Mouse (Mus musculus): ENCODE results near the gene Hcar1.

Hcar1 gene

DNA sequence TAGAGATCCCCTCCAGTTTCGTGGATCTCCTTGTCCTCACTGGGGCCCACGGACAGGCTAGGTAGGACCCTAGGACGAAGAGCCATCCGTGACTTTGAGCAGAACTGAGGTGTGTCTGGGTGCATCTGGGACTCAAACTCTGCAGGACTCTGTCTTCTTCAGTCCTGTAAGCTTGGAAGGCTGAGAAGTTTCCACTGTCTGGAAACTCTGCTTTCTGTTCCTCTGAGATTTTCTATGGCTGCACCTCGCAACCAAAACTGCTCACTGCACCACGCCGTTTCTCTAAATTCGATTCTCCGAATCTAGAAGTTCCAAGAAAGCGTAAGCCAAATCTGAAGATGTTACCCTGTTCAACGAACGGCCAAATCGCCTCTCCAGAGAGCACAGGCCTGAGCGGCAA is 15.9 kb downstream of the Hcar1 start:
- no peak for DNase-seq (ENCODE audit: low spot score)

DNA sequence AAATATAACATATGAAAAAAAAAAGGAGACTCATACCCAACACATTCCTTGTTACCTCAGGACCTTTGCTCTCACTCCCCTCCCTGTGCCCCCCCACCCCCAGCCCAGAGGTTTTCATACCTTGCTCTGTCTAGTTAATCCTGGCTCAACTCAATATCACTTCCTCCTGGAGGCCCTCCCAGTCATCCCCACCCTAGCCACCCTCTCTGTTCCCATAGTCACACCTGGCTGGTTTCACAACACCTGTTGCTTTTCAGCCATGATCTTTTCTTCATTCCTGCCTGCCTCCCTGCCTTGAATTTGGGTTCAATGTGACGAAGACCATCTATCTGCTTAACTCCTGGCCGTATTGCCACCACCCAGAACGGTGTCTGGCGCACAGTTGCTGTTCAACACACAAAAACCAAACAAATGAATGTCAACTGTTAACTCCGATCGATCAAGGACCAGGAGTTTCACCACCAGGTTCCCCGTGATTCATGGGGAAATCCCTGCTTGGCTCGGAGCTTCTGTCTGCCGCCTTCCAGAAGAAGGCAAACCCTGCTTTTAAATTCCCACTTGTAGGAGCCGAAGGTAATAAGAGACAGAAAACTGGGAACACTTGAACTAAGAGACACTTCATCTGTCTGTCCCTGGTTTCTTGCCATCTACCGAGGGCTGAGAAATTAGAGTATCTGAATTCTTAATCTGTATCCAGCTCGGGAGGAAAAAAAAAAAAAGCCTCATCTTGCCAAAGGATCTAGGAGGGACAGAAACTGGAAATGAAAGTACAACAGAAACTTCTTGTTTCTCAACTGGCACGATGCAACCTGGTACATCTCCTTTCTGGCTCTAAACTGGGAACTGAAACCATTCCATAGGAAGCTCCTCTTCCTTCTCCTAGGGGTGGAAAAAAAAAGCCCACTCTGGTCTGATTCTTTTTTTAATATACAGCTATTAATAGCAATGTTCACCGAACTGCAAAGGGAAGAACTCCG is 17.2 kb downstream of the Hcar1 start:
- DNase-seq (ENCODE audit: low spot score) = no peak

DNA sequence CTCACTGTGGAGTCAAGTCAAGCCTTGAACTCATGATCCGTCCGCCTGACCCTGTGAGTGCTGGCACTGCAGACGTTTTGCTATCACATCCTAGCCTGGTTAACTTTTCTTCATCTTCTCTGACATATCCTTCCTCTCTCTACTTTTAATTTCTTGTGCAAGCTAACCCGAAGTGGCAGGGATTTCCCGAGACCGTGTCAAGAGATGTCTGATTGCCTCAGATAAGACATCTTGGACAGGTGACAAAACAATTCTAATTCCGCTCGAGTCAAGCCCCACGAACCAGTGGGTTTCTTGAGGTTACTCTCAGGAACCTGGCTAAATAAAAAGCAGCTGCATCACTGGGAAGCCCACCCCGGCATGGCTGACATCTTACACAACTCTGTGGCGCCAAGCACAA is 21.0 kb downstream of the Hcar1 start:
- DNase-seq (ENCODE audit: low spot score) = no peak

DNA sequence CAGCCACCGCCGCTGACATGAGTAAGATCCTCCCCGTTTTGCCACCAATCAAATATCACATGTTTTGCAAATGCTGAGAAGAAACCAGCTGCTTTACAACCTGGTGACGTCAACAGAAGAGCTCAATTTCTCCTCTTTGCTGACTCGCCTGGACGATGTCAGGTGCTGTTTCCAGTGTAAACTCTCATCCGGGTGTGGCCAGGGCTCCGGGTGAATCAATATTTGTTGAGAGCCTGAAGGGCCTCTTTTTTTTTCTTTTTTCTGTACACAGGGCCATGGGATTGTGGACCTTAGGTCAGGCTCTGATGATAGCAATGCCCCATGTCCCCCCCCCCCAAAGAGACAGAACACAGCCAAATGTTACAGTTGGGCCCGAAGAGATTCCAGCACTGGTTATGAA is 25.3 kb downstream of the Hcar1 start:
- DNase-seq (ENCODE audit: low spot score) = no peak

DNA sequence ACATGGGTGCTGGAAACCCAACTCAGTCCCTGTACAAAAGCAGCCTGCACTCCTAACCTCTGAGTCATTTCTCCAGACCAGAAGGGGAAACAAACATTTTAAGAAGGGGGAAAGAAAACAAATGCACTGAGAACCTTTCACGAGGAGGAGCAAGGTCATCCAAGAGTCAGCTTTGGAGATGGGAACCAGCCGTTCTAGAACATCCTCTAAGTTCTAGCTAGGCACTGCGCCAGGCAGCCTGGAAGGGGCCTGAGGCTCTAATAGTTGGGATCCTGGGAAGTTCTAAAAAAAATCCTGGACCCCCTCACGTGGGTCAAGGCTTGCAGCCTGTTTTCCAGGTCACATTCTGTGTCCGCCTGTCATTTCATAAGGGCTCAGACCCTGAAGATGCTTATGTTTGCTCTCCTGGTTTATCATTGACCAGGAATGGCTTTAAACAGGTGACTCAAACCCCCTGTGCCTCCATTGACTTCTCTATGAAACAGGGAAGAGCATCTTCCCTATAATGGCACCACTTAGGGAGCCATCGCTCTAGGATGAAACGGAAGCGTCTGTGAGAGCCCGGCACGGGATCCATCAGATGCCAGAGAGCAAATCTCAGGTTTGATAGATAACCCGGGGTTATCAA is 25.8 kb downstream of the Hcar1 start:
- DNase-seq (ENCODE audit: low spot score) = no peak

DNA sequence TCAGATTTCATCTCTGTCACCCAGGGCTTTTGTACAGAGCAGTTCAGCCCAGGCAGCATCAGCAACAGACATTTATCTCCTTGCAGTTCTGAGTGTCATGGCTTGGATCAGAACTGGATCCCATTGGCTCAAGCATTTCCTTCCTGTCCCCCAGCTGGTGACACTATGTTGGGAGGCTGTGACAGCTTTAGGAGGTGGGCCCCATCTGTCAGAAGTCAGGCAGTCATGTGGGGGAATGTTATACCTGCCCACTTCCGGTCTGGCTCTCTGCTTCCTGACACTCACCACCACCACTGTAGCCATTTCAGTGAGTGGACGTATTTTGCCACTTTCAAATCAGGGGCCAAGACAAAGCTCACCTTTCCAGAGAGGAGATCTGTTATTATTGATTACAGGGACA is 28.4 kb downstream of the Hcar1 start:
- no peak for DNase-seq (ENCODE audit: low spot score)

DNA sequence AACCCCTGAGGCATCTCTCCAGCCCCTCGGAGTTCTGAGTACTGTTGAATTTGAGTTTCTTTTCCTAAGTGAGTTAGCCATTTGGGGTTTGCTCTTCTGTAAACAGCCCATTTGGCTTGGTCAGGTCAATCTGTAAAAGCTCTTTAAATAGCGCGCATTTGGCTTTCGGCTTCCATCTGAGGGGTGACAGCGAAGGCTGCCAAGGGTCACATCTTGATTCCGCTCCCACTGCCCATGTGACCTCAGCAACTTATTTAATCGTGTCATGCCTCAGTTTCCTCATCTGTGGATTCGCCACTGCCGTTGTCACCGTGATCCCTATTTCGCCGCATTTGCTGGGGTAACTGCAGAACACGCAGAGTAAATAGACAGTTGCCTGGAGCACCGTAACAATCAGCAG is 35.5 kb downstream of the Hcar1 start:
- DNase-seq (ENCODE audit: low spot score) = no peak

DNA sequence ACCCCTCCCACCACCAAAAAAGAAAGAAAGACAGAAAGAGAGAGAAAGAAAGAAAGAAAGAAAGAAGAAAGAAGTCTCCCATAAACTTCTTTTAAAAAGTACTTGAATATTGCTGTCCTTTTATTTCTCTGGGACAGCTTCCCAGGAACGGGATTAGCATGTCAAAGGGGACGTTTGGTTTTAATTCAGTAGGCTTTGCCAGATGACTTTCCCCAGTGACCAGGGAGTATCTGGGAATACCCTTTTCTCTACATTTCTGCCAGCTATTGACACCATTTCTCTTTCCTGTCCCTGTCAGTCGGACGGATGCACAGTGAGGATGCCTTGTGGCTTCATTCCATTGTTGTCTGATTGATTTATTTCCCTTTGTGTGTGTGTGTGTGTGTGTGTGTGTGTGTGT is 36.0 kb downstream of the Hcar1 start:
- DNase-seq (ENCODE audit: low spot score) = no peak

DNA sequence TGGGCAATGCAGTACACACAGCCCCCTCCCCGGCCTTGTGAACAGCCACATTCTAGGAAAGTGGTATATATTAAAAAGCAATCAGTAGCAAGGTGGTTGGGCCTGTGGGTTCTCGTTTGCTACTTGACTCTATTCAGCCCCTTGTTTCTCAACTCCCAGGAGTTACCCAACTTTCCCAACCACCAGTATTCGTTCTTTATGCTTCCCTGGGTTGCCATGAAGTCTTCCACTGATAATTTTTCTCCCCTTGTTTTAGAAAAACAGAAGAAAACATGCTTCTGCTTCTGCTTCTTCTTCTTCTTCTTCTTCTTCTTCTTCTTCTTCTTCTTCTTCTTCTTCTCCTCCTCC is 36.9 kb downstream of the Hcar1 start:
- DNase-seq (ENCODE audit: low spot score) = no peak

DNA sequence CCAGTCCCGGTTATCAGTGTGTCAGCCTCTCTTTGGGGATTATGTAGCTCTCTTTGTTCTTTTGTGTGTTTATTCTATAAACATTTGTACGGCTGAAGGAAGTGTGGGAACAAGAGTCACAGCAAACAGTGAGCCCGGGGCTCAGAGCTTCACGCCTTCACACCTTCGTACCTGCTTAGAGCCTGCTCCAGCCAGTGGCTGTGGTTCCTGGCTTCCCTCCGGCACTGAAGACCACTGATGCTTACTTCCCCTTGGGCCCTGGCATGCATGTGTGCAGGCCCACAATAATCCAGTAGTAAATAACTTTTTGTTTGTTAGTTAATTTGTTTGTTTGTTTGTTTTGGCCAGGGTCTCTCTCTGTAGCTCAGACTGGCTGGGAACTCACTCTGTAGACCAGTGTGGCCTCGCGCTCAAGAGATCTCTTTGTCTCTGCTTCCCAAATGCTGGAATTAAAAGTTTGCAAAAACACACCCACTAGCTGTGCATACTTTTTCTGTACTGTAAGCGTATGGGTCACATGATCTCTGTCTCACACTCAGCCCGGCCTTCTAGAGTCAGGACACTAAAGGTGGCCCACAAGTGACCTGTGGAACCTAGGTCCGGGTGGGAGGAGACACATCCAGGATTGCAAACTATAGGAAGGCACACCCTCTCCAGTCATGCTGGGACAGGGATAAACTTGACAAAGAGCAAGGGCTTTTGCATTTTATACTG is 37.4 kb downstream of the Hcar1 start:
- DNase-seq (ENCODE audit: low spot score) = no peak

DNA sequence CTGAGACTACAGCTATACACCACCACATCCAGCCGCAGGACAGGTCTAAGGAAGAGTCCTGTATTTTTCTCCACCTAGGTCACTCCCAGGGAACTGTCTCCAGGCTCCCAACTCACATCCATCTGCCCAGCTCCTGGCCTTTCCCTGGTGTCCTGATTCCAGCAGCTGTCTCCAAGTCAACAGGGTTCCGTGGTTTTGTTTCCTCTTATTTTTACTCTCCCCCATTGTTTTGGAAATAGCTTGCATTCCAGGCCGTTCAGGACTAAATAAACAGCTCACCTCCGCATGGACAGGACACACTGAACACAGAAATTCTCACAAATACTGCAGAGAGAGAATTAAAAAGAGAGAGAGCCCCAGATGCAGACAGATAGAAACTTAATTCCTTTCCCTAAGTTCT is 42.4 kb downstream of the Hcar1 start:
- no peak for DNase-seq (ENCODE audit: low spot score)

DNA sequence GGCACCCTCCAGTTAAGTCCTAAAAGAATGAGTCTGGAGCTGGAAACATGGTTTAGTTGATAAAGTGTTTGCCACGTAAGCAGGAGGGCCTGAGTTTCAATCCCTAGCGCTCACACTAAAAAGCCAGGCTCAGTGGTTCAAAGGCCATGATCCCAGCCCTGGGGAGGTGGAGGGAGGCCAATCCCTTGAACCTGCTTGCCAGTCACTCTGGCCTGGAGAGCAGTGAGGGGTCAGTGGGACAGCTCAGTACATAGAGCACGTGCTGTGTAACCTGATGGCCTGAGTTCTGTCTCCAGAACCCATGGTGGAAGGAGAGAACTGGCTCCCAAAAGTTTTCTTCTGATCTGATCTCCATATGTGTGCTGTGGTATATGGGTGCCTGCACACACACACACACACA is 45.0 kb downstream of the Hcar1 start:
- DNase-seq (ENCODE audit: low spot score) = no peak

DNA sequence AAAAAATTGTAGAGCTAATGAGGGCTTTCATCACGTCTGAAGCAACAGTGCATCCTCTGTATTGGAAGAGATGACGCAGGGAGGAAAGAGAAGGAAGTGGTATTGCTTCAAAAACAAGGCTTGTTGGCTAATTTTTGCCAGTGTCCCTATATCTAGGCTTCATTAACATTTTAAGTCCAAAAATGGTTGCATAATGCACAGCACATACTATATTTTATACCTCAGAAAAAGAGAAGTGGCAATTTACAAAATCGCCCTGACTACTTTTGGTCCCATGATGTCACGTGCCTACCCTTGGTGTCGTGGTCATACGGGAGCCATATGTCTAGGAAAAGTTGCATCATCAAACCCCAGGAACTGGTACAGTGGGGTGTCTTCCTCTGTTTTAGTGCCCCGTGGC is 47.5 kb downstream of the Hcar1 start:
- DNase-seq (ENCODE audit: low spot score) = no peak

DNA sequence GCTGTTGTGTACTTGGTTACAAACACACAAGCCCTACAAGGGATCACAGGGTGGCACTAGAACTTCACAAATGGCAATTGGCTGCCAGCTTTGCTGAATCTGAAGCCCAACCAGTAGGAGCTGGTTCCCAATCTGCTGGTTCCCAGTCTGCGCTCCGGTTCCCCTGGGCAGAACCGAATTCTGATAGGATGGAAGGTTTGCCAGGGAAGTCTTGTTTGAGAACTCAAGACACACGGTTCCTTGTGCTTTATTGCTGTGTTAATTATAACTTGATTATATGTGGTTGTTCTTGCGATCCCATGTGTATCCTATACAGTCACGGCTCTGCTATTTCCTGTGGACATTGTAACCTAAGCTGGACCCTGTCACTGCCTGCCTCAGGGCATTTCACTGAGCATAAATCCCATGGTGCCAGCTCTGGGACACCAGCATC is 52.1 kb downstream of the Hcar1 start:
- DNase-seq (ENCODE audit: low spot score) = peak; percentile 11
